Mouse (Mus musculus) adrenal gland, postnatal 36 days (tissue): ENCODE results near the gene Mrpl45. TPM values are rescaled to one million over a fixed set of nuclear protein-coding genes. Genes with fewer than 3 reads are reported as not detected.
"Not testable (repeated sequence)": the region's sequence is repeated elsewhere in the genome, so short reads cannot be mapped to it uniquely, and the experiment has no call there.

Experiments
- DNase-seq, 2 experiments: peaks; one replicate each; pipeline ENCODE4 v3.0.0; 2021; ENCODE audit warnings: mixed read lengths in 1 of 2
- long read RNA-seq, 2 experiments: library from polyadenylated mRNA; stranded (forward); transcript quantifications; one replicate each; pipeline ENCODE4 v2.0.0; 2021; ENCODE audit warnings: borderline sequencing depth in 2 of 2
- total RNA-seq, 2 experiments: library from RNA; stranded (reverse); gene quantifications; 2 replicates each; pipeline ENCODE4 v1.2.3; 2021

Gene Mrpl45
- total RNA-seq: 10 to 100 TPM; 31.5 to 32.3 TPM
- long read RNA-seq, experiment 1, transcript Mrpl45-201 (8 exons, 2,431 nt): major isoform, 66 of 84 reads
- long read RNA-seq, experiment 1, partial matches to known transcripts: 5 of 84 reads
- long read RNA-seq, experiment 1, other reads (novel, unspliced or antisense): 13 of 84 reads
- long read RNA-seq, experiment 2, transcript Mrpl45-201 (8 exons, 2,431 nt): major isoform, 33 of 39 reads
- long read RNA-seq, experiment 2, partial matches to known transcripts: 3 of 39 reads
- long read RNA-seq, experiment 2, other reads (novel, unspliced or antisense): 3 of 39 reads

GRCm38 (mm10) chr11:97315504-97316503 is at the start of gene Mrpl45:
Mrpl45 (plus strand) TSS chr11:97315716.
- DNase-seq: peak; percentile 99

GRCm38 (mm10) chr11:97266544-97266943 is 49.0 kb upstream of the Mrpl45 start:
- not testable (repeated sequence) for DNase-seq

GRCm38 (mm10) chr11:97270004-97270403 is 45.5 kb upstream of the Mrpl45 start:
- not testable (repeated sequence) for DNase-seq

GRCm38 (mm10) chr11:97272835-97273234 is 42.7 kb upstream of the Mrpl45 start:
- peak in 1 of 2 experiments; percentile 10 for DNase-seq

GRCm38 (mm10) chr11:97273613-97274012 is 41.9 kb upstream of the Mrpl45 start:
- no peak for DNase-seq

GRCm38 (mm10) chr11:97274947-97275346 is 40.6 kb upstream of the Mrpl45 start:
- DNase-seq: not testable (repeated sequence)

- DNase-seq: no peak
These were observed 40.2 kb upstream of the Mrpl45 start for GRCm38 (mm10) chr11:97275349-97275748.

- no peak for DNase-seq
These were observed 39.5 kb upstream of the Mrpl45 start for GRCm38 (mm10) chr11:97276019-97276418.

- DNase-seq: peak; percentile 10 to 38
These were observed 38.4 kb upstream of the Mrpl45 start for GRCm38 (mm10) chr11:97277166-97277565.

GRCm38 (mm10) chr11:97278456-97278855 is 37.1 kb upstream of the Mrpl45 start:
- DNase-seq: no peak

GRCm38 (mm10) chr11:97279040-97279404 is 36.5 kb upstream of the Mrpl45 start:
- no peak for DNase-seq

- peak; percentile 70 to 80 for DNase-seq
These were observed 35.9 kb upstream of the Mrpl45 start for GRCm38 (mm10) chr11:97279405-97280215.

- DNase-seq: peak; percentile 86 to 88
These were observed 35.2 kb upstream of the Mrpl45 start, which contains the start of gene Npepps for GRCm38 (mm10) chr11:97280216-97280861. Npepps (minus strand) TSS chr11:97280638.

- no peak for DNase-seq
These were observed 33.3 kb upstream of the Mrpl45 start for GRCm38 (mm10) chr11:97282179-97282578.

- DNase-seq: no peak
These were observed 30.7 kb upstream of the Mrpl45 start for GRCm38 (mm10) chr11:97284854-97285253.

GRCm38 (mm10) chr11:97285852-97286775 is 29.4 kb upstream of the Mrpl45 start:
- DNase-seq: peak in 1 of 2 experiments; percentile 11

- DNase-seq: no peak
These were observed 28.5 kb upstream of the Mrpl45 start for GRCm38 (mm10) chr11:97286973-97287372.

- no peak for DNase-seq
These were observed 27.9 kb upstream of the Mrpl45 start for GRCm38 (mm10) chr11:97287643-97288042.

- peak; percentile 39 to 61 for DNase-seq
These were observed 26.0 kb upstream of the Mrpl45 start for GRCm38 (mm10) chr11:97289276-97290230.
